In genomic region chr4:45590836-45591235, GRCm38 (mm10) we compare ENCODE assay signal across 8 mouse cellular contexts. TPM values are rescaled to one million over a fixed set of nuclear protein-coding genes. Genes with fewer than 3 reads are reported as not detected.
DNase-seq lines count a peak whose midpoint lies in the region; ATAC-seq lines count a peak whose summit lies in the region.

No protein-coding gene starts in this region.

- no peak overlapping the region for H3K9ac ChIP-seq in liver, embryonic 11.5 days (ENCODE audit: low read depth, low read length)
- H3K9ac ChIP-seq in embryonic facial prominence, embryonic 15.5 days, result no peak overlapping the region
- H3K9ac ChIP-seq in hindbrain, embryonic 14.5 days, result no peak overlapping the region
- H3K9ac ChIP-seq in midbrain, embryonic 16.5 days (ENCODE audit: low read depth, low read length), result no peak overlapping the region

- H3K36me3 ChIP-seq in liver, embryonic 11.5 days (ENCODE audit: control insufficient read depth, insufficient read depth, low read length), result no peaks in the 10 kb centered on the region
- no peaks in the 10 kb centered on the region for H3K36me3 ChIP-seq in embryonic facial prominence, embryonic 15.5 days
- no peaks in the 10 kb centered on the region for H3K36me3 ChIP-seq in hindbrain, embryonic 14.5 days (replicated peaks; ENCODE audit: control insufficient read depth, insufficient read depth)
- no peaks in the 10 kb centered on the region for H3K36me3 ChIP-seq in midbrain, embryonic 16.5 days (ENCODE audit: control insufficient read depth, insufficient read depth, low read length)

- ATAC-seq in liver, embryonic 11.5 days (replicated peaks; ENCODE audit: low FRiP score), result no peak
- no peak for ATAC-seq in embryonic facial prominence, embryonic 15.5 days (ENCODE audit: insufficient number of reproducible peaks, low FRiP score, low TSS enrichment, low read depth)
- no peak for ATAC-seq in hindbrain, embryonic 14.5 days (ENCODE audit: low FRiP score)
- no peak for ATAC-seq in midbrain, embryonic 16.5 days

- no peak overlapping the region for H3K27ac ChIP-seq in liver, embryonic 11.5 days (ENCODE audit: low read depth, low read length)
- H3K27ac ChIP-seq in embryonic facial prominence, embryonic 15.5 days (replicated peaks), result no peak overlapping the region
- H3K27ac ChIP-seq in hindbrain, embryonic 14.5 days, result no peak overlapping the region
- H3K27ac ChIP-seq in midbrain, embryonic 16.5 days (ENCODE audit: low read length), result no peak overlapping the region

- no peak for DNase-seq in liver, embryonic 11.5 days (ENCODE audit: low spot score)
- no peak for DNase-seq in liver
- DNase-seq in hindbrain, embryonic 14.5 days (ENCODE audit: low spot score), result no peak
- DNase-seq in MN1 (ENCODE audit: low spot score), result no peak
- DNase-seq in left cerebral cortex, adult 11 months (ENCODE audit: low spot score), result no peak
- DNase-seq in right cerebral cortex, postnatal 25 days, result no peak

- no peaks in the 10 kb centered on the region for H3K9me3 ChIP-seq in liver, embryonic 11.5 days (ENCODE audit: control insufficient read depth, low read length)
- no peaks in the 10 kb centered on the region; the same call in 1 of the 2 replicates for H3K9me3 ChIP-seq in embryonic facial prominence, embryonic 15.5 days (replicated peaks)
- no peaks in the 10 kb centered on the region for H3K9me3 ChIP-seq in hindbrain, embryonic 14.5 days (ENCODE audit: control insufficient read depth, low read length)
- H3K9me3 ChIP-seq in midbrain, embryonic 16.5 days (replicated peaks; ENCODE audit: control insufficient read depth, low read length, poor library complexity, severe bottlenecking), result no peaks in the 10 kb centered on the region

- no peak overlapping the region for H3K4me3 ChIP-seq in liver, embryonic 11.5 days (ENCODE audit: low read depth, low read length)
- 0 out of 2 replicates have a peak overlapping the region, but pooled peaks have one; percentile 27 for H3K4me3 ChIP-seq in embryonic facial prominence, embryonic 15.5 days (replicated peaks)
- H3K4me3 ChIP-seq in hindbrain, embryonic 14.5 days (replicated peaks; ENCODE audit: low read length), result no peak overlapping the region
- no peak overlapping the region for H3K4me3 ChIP-seq in midbrain, embryonic 16.5 days (ENCODE audit: low read depth, low read length)

- H3K4me2 ChIP-seq in liver, embryonic 11.5 days, result peak overlapping the region; percentile 61
- H3K4me2 ChIP-seq in embryonic facial prominence, embryonic 15.5 days (replicated peaks), result peak overlapping the region; percentile 50; the same call in 1 of the 2 replicates
- peak overlapping the region; percentile 50 for H3K4me2 ChIP-seq in hindbrain, embryonic 14.5 days (replicated peaks)
- H3K4me2 ChIP-seq in midbrain, embryonic 16.5 days (ENCODE audit: low read length), result peak overlapping the region; percentile 50; the same call in 1 of the 2 replicates

- 16% methylated on average over 2 of the region's 2 CpGs for WGBS in liver, embryonic 11.5 days
- WGBS in embryonic facial prominence, embryonic 15.5 days, result 17% methylated on average over 2 of the region's 2 CpGs
- 6% methylated on average over 2 of the region's 2 CpGs for WGBS in hindbrain, embryonic 14.5 days
- WGBS in midbrain, embryonic 16.5 days, result 6% methylated on average over 2 of the region's 2 CpGs

- H3K4me1 ChIP-seq in liver, embryonic 11.5 days (replicated peaks; ENCODE audit: control insufficient read depth, insufficient read depth, low read length), result no peaks in the 10 kb centered on the region
- peaks cover 24% of the 10 kb centered on the region for H3K4me1 ChIP-seq in embryonic facial prominence, embryonic 15.5 days
- H3K4me1 ChIP-seq in hindbrain, embryonic 14.5 days (replicated peaks; ENCODE audit: control insufficient read depth, insufficient read depth, low read length), result peaks cover 11% of the 10 kb centered on the region; the same call in 1 of the 2 replicates
- peaks cover 10% of the 10 kb centered on the region for H3K4me1 ChIP-seq in midbrain, embryonic 16.5 days (ENCODE audit: control insufficient read depth, insufficient read depth, low read length)

- peaks cover 30% of the 10 kb centered on the region for H3K27me3 ChIP-seq in liver, embryonic 11.5 days (replicated peaks; ENCODE audit: control insufficient read depth, insufficient read depth, low read length)
- peaks cover 17% of the 10 kb centered on the region for H3K27me3 ChIP-seq in embryonic facial prominence, embryonic 15.5 days
- H3K27me3 ChIP-seq in hindbrain, embryonic 14.5 days (ENCODE audit: control insufficient read depth, insufficient read depth, low read length), result 0 out of 2 replicates have a peak, but pooled peaks cover 8% of the 10 kb centered on the region
- H3K27me3 ChIP-seq in midbrain, embryonic 16.5 days (ENCODE audit: control insufficient read depth, insufficient read depth, low read depth, low read length), result no peaks in the 10 kb centered on the region; the same call in 1 of the 2 replicates

RNA-seq across cellular contexts. Expression of gene Shb, which starts 58.6 kb away (rescaled TPM):
- 6.1 and 6.2 TPM in 2 replicates for polyA plus RNA-seq in liver, embryonic 11.5 days (2014; fragmentation: Nextera tagmentation; extraction: Ambion mirVana)
- polyA plus RNA-seq in embryonic facial prominence, embryonic 15.5 days (2015; fragmentation: Nextera tagmentation; extraction: Ambion mirVana), result 9.1 and 9.9 TPM in 2 replicates
- polyA plus RNA-seq in hindbrain, embryonic 14.5 days (2014; fragmentation: Nextera tagmentation; extraction: Ambion mirVana), result 8.7 and 9.9 TPM in 2 replicates
- polyA plus RNA-seq in midbrain, embryonic 16.5 days (2015; fragmentation: Nextera tagmentation; extraction: Ambion mirVana), result 3.5 and 4.2 TPM in 2 replicates
